Mouse (Mus musculus): ENCODE measurements around the gene Zxdc.

GRCm38 (mm10) chr6:90450179-90450578, 80.9 kb downstream of the Zxdc start:
- TF ChIP-seq POLR2A (IDR thresholded peaks at IDR 0.05; ENCODE audit: borderline replicate concordance, extremely low read depth, insufficient read depth, insufficient read length, poor library complexity, severe bottlenecking) (no peak), CTCF (IDR thresholded peaks at IDR 0.05; ENCODE audit: borderline replicate concordance, extremely low read depth, insufficient read depth, insufficient read length) (peak; percentile 72)
